Mouse (Mus musculus): ENCODE measurements at regions not wholly inside any gene's neighbourhood (a gene's known extent, or its start where the extent isn't known, plus 50 kb on each side); places are given as distances from the start of the nearest gene placed in this dataset.

DNA sequence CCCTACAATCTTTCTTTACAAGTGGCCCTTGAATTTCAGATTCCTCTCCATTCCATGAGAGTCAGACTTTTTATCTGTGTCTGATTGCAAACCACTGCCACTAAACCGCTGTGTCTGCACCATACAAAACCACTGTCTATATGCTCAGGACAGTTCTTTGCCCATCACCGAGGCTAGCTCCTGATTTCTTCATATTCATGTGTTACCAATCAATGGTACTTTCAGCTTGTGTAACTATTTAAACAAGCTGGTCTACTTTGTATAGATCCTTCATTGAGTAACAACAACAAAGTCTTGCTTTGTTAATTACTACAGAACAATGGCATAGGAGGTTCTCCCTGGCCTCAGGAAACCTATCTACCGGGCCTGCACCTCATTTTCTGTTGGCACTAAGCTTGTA, 164.0 kb downstream of the Gm11361 start:
- H3K27ac ChIP-seq (ENCODE audit: insufficient read depth, low read length) = no peak overlapping the region
- H3K4me3 ChIP-seq (ENCODE audit: insufficient read depth, low read length) = no peak overlapping the region
- no peaks in the 10 kb centered on the region for H3K4me1 ChIP-seq (ENCODE audit: control insufficient read depth, insufficient read depth, low read length)

DNA sequence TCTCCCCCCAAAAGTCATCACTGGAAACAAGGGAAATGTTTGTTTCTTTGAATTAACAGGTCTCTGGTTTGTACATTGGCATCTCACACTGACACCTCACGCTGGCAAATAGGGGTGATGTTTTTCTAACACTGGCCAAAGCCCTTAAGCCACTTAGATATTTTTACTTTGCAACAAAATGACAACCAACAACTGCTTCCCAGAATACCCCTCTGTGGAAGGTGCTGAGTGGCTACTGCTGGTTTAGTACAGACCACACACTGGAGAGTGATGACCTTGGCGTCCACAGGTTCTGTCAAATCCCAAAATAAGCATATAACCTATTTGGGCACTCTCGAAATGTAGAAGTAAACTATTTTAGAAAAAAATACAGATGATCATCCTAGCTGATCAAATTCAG, 163.3 kb downstream of the Gm11361 start:
- TF ChIP-seq CTCF (IDR thresholded peaks at IDR 0.05; ENCODE audit: extremely low read depth, insufficient read depth, low read length) (no peak), POLR2A (IDR thresholded peaks at IDR 0.05; ENCODE audit: extremely low read depth, insufficient read depth, low read length) (no peak)
- no peak overlapping the region for H3K27ac ChIP-seq (ENCODE audit: insufficient read depth, low read length)
- H3K4me3 ChIP-seq (ENCODE audit: insufficient read depth, low read length) = no peak overlapping the region
- no peaks in the 10 kb centered on the region; the same call in 1 of the 2 replicates for H3K4me1 ChIP-seq (ENCODE audit: control insufficient read depth, insufficient read depth, low read length)

More for the DNA sequence above, 164.0 kb downstream of the Gm11361 start:
- TF ChIP-seq CTCF (IDR thresholded peaks at IDR 0.05; ENCODE audit: extremely low read depth, insufficient read depth, low read length) (no peak), POLR2A (IDR thresholded peaks at IDR 0.05; ENCODE audit: extremely low read depth, insufficient read depth, low read length) (no peak)

DNA sequence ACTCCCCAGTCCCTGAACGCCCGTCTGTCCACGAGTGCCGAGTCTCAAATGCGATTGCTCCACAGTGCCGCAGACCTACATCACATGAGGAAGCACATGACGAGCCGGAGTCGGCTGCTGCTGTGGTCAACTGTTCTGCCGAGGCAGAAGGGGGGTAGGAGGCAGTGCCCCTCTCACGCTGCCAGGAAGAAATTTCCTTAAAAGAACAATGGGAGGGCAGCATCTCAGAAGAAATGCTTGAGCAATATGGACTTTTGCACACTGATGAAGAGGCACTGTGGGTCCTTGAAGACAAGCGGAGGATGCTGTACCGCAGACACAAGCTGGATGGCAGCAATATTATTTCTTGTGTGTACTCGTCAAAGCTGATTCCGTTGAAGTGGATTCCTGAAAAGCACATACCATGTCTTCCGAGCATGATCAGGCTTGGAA, 162.6 kb downstream of the Gm11361 start:
- H3K4me3 ChIP-seq (ENCODE audit: insufficient read depth, low read length) = peak overlapping the region; percentile 94
- H3K4me1 ChIP-seq (ENCODE audit: control insufficient read depth, insufficient read depth, low read length) = no peaks in the 10 kb centered on the region; the same call in 1 of the 2 replicates
- no peak overlapping the region for H3K27ac ChIP-seq (ENCODE audit: insufficient read depth, low read length)
- TF ChIP-seq CTCF (IDR thresholded peaks at IDR 0.05; ENCODE audit: extremely low read depth, insufficient read depth, low read length) (peak; percentile 38), POLR2A (IDR thresholded peaks at IDR 0.05; ENCODE audit: extremely low read depth, insufficient read depth, low read length) (peak; percentile 91)

DNA sequence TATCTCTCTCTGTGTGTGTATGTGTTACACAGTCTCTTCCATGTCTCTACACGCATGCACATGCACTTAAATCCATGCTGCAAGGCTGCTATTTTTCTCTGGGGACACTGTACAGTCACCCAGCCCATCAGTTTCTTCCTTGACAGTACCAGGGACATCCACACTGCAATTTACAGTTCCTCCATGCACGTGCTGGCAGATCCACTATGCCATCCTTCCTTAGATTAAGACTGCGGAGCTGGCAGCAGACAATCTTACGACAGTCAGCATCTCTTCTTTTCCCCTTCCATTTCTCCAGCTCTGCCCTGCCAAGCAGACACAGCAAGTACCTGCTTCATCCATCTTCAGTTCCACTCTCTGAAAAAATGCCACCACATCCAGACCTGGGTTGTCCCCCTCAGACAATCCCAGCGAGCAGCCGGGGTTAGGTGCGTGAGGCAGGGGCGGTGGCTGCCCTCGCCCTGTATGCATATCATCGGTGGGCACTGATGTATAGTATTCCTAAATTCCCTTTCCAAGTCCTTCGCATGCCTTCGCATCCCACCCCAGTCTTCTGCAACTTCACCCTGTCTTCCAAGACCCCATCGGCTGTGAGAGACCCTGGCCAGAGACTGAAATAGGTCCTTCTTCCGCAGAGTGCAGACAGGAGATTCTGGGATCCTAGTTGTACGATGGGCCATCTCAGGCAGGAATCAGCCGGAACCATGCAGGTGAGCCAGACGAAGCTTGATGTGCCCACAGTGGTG, 161.8 kb downstream of the Gm11361 start:
- no peaks in the 10 kb centered on the region; the same call in 1 of the 2 replicates for H3K4me1 ChIP-seq (ENCODE audit: control insufficient read depth, insufficient read depth, low read length)

DNA sequence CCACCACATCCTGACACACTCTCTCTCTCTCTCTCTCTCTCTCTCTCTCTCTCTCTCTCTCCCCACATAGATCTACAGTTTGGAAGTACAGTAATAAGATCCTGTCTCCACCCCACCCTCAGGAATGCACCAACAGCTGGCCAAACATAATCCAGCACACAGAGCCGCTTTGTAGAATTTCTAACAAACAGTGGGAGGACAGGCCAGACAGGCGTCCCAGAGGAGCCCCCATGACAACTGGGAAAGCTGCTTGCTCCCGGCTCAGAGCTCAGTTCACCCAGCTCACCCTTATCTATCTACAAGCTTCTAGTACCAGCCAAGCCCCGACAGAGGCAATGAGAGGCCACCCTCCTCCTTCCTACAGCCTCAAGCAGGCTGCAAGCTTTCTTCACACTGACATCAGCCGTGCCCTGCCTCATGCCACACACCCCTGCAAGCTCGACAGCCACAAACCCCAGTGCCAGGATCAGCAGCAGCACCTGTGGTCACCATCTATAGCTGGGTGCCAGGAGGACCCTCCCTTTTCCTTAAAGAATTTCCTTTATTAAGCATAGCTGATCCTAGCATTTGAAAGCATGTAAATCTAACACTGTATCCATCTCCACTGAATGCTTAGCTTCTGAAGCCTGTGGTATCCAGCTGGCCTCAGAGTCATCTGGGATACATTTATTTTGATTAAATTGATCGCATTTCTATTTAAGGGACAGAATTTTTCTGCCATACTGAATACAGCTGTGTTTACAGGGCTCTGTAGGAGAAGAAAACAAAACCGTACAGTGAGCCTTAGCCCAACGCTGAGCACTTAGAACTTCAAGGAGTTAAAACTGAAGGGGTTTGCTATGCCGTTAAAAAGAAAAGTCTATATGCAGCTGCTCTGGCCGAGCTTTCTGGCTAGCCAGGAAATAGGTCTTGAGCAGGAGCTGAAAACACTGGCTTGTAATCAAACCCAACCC, 160.9 kb downstream of the Gm11361 start:
- Histone ChIP-seq H3K4me3 (ENCODE audit: insufficient read depth, low read length) (peak overlapping the region; percentile 94), H3K4me1 (ENCODE audit: control insufficient read depth, insufficient read depth, low read length) (no peaks in the 10 kb centered on the region; the same call in 1 of the 2 replicates)
- TF ChIP-seq CTCF (IDR thresholded peaks at IDR 0.05; ENCODE audit: extremely low read depth, insufficient read depth, low read length) = no peak
- no peak for TF ChIP-seq POLR2A (IDR thresholded peaks at IDR 0.05; ENCODE audit: extremely low read depth, insufficient read depth, low read length)

More for the DNA sequence above, 161.8 kb downstream of the Gm11361 start:
- H3K27ac ChIP-seq (ENCODE audit: insufficient read depth, low read length) = peak overlapping the region; percentile 61
- peak overlapping the region; percentile 94 for H3K4me3 ChIP-seq (ENCODE audit: insufficient read depth, low read length)
- TF ChIP-seq POLR2A (IDR thresholded peaks at IDR 0.05; ENCODE audit: extremely low read depth, insufficient read depth, low read length) = no peak
- TF ChIP-seq CTCF (IDR thresholded peaks at IDR 0.05; ENCODE audit: extremely low read depth, insufficient read depth, low read length) = no peak

DNA sequence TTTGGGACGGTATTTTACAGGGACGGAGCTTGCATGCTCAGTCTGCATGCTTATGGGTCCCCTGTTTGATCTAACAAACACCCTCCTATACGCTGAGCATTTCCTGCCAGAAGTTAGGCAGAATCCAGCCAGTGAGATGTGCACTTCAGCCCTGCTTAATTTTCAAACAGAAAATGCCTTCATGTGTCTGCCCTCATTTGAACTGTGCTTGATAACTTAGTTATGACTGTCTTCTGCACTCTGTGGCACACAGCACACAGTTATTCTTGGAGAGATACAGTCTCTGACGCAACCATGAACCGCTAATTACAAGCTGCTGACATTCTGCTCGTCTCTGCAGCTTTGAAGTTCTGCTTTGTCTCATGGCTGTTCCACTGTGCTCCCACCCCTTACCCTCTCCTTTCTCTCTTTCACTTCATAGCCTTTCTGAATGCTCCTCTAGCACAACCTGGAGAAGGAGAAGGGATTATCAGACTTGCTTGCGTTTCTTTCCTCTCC, 160.2 kb downstream of the Gm11361 start:
- Histone ChIP-seq H3K4me3 (ENCODE audit: insufficient read depth, low read length) (peak overlapping the region; percentile 94), H3K4me1 (ENCODE audit: control insufficient read depth, insufficient read depth, low read length) (no peaks in the 10 kb centered on the region; the same call in 1 of the 2 replicates), H3K27ac (ENCODE audit: insufficient read depth, low read length) (peak overlapping the region; percentile 48)
- TF ChIP-seq CTCF (IDR thresholded peaks at IDR 0.05; ENCODE audit: extremely low read depth, insufficient read depth, low read length) (no peak), POLR2A (IDR thresholded peaks at IDR 0.05; ENCODE audit: extremely low read depth, insufficient read depth, low read length) (0 out of 2 replicates have a peak, but pooled peaks have one; percentile 32)

More for the DNA sequence above, 160.9 kb downstream of the Gm11361 start:
- H3K27ac ChIP-seq (ENCODE audit: insufficient read depth, low read length) = peak overlapping the region; percentile 61

DNA sequence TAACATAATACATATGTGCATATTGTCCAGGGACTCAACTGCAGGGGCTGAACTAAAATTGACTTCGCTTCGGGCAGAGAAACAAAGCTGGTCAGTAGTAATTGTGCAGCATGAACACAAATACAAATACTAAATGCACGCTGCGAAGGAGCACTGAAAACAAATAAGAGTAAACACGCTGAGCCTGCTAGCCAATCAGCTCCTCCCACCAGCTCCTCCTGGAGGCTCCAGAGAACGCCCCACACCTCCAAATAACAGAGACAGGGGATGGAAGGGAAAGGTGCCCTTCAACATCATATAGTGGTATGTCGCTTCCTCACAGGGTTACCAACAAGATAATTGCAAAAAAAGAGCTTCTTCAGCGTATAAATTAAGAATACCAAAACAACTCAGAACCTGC, 159.6 kb downstream of the Gm11361 start:
- no peaks in the 10 kb centered on the region; the same call in 1 of the 2 replicates for H3K4me1 ChIP-seq (ENCODE audit: control insufficient read depth, insufficient read depth, low read length)

DNA sequence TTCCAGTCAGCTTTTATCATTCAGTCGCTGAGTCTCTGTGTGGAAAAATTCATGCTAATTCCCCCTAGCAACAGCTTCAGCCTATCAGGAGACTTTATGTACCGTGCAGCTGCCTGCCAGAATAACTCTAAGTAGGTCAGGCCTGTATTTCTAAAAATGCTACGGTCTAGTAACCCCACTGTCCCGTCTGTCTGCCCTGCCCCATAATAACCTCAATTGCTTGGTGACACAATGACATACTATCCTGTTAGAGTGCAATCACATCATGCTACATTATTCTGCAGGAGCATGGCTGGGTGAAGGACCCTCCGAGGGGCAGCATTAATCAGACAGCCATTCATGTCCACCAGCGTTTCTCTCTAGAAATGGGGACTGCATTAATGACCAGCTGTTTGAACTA, 158.9 kb downstream of the Gm11361 start:
- peak overlapping the region; percentile 94 for H3K4me3 ChIP-seq (ENCODE audit: insufficient read depth, low read length)
- TF ChIP-seq CTCF (IDR thresholded peaks at IDR 0.05; ENCODE audit: extremely low read depth, insufficient read depth, low read length) = no peak
- TF ChIP-seq POLR2A (IDR thresholded peaks at IDR 0.05; ENCODE audit: extremely low read depth, insufficient read depth, low read length) = no peak

More for the DNA sequence above, 159.6 kb downstream of the Gm11361 start:
- peak overlapping the region; percentile 68; the same call in 1 of the 2 replicates for H3K27ac ChIP-seq (ENCODE audit: insufficient read depth, low read length)
- H3K4me3 ChIP-seq (ENCODE audit: insufficient read depth, low read length) = peak overlapping the region; percentile 94
- TF ChIP-seq POLR2A (IDR thresholded peaks at IDR 0.05; ENCODE audit: extremely low read depth, insufficient read depth, low read length) (no peak), CTCF (IDR thresholded peaks at IDR 0.05; ENCODE audit: extremely low read depth, insufficient read depth, low read length) (no peak)

DNA sequence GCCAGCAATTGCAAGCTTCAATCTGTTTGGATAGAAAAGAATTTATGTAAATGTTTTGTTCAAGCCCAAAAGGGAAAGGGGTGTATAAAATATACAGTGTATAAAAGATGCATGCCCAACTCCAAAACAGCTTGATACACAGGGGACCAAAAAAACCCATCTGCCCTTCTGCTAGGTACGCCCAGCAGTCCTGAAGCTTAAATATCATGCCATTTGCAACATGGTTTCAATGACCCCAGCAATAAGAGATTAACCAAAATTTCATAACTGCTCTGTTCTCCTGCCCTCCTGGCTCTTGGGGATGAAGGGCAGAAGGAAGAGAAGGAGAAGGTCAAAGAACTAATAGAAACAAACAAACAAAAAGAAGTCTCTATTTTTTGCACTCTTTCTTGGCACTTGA, 158.4 kb downstream of the Gm11361 start:
- no peak for TF ChIP-seq POLR2A (IDR thresholded peaks at IDR 0.05; ENCODE audit: extremely low read depth, insufficient read depth, low read length)
- TF ChIP-seq CTCF (IDR thresholded peaks at IDR 0.05; ENCODE audit: extremely low read depth, insufficient read depth, low read length) = no peak
- no peak overlapping the region for H3K27ac ChIP-seq (ENCODE audit: insufficient read depth, low read length)
- H3K4me3 ChIP-seq (ENCODE audit: insufficient read depth, low read length) = peak overlapping the region; percentile 94
- H3K4me1 ChIP-seq (ENCODE audit: control insufficient read depth, insufficient read depth, low read length) = no peaks in the 10 kb centered on the region; the same call in 1 of the 2 replicates

More for the DNA sequence above, 158.9 kb downstream of the Gm11361 start:
- H3K4me1 ChIP-seq (ENCODE audit: control insufficient read depth, insufficient read depth, low read length) = no peaks in the 10 kb centered on the region; the same call in 1 of the 2 replicates
- 0 out of 2 replicates have a peak overlapping the region, but pooled peaks have one; percentile 43 for H3K27ac ChIP-seq (ENCODE audit: insufficient read depth, low read length)

Measured in cortical plate, adult 2 months (tissue).